Mouse (Mus musculus): Measurements from ENCODE around the gene Ccnc. TPM values are rescaled to one million over a fixed set of nuclear protein-coding genes. Genes with fewer than 3 reads are reported as not detected.

The Ccnc gene
- total RNA-seq (2021) = 10 to 100 TPM; 12.5 to 12.6 TPM

GRCm38 (mm10) chr4:21727615-21728165 is at the start of gene Ccnc:
Gene Ccnc (plus strand): TSS chr4:21727701.
- intact Hi-C loops (cut with DNase I) = loop anchor here (2.0 to 5.0 kb wide), 2 partner anchors 50 to 87 kb away; no protein-coding TSS in a partner anchor
- peak; percentile 91 to 92 for DNase-seq

GRCm38 (mm10) chr4:21678101-21678974 is 49.2 kb upstream of the Ccnc start:
- DNase-seq = no peak
- intact Hi-C loops (cut with DNase I) = no loop called here

- no peak for DNase-seq
These were observed 48.4 kb upstream of the Ccnc start for GRCm38 (mm10) chr4:21678975-21679623.

GRCm38 (mm10) chr4:21679624-21680480 is 47.6 kb upstream of the Ccnc start:
- no peak for DNase-seq
- intact Hi-C loops (cut with DNase I) = loop anchor here (10.0 kb wide), 1 partner anchor 805 kb away; the partner anchor contains the start of gene Pou3f2

More at GRCm38 (mm10) chr4:21678975-21679623, 48.4 kb upstream of the Ccnc start:
- intact Hi-C loops (cut with DNase I) = no loop called here

GRCm38 (mm10) chr4:21680971-21681370 is 46.5 kb upstream of the Ccnc start:
- intact Hi-C loops (cut with DNase I) = loop anchor here (10.0 kb wide), 1 partner anchor 804 kb away; the partner anchor contains the start of gene Pou3f2
- DNase-seq = no peak

GRCm38 (mm10) chr4:21682421-21683150 is 44.9 kb upstream of the Ccnc start:
- DNase-seq = no peak
- intact Hi-C loops (cut with DNase I) = loop anchor here (10.0 kb wide), 1 partner anchor 802 kb away; the partner anchor contains the start of gene Pou3f2

GRCm38 (mm10) chr4:21684341-21684970 is 43.0 kb upstream of the Ccnc start:
- no peak for DNase-seq
- intact Hi-C loops (cut with DNase I) = loop anchor here (10.0 kb wide), 1 partner anchor 800 kb away; the partner anchor contains the start of gene Pou3f2

- no peak for DNase-seq
- intact Hi-C loops (cut with DNase I) = loop anchor here (10.0 kb wide), 1 partner anchor 799 kb away; the partner anchor contains the start of gene Pou3f2
These were observed 41.9 kb upstream of the Ccnc start, which contains the start of gene Prdm13 for GRCm38 (mm10) chr4:21685595-21686091. Gene Prdm13 (minus strand): TSS chr4:21685963.

GRCm38 (mm10) chr4:21686416-21686815 is 41.1 kb upstream of the Ccnc start:
- intact Hi-C loops (cut with DNase I) = loop anchor here (10.0 kb wide), 1 partner anchor 798 kb away; the partner anchor contains the start of gene Pou3f2
- no peak for DNase-seq

- intact Hi-C loops (cut with DNase I) = loop anchor here (10.0 kb wide), 1 partner anchor 798 kb away; the partner anchor contains the start of gene Pou3f2
- DNase-seq = no peak
These were observed 40.6 kb upstream of the Ccnc start for GRCm38 (mm10) chr4:21686934-21687333.

GRCm38 (mm10) chr4:21687783-21688702 is 39.5 kb upstream of the Ccnc start:
- no peak for DNase-seq
- intact Hi-C loops (cut with DNase I) = loop anchor here (10.0 kb wide), 1 partner anchor 797 kb away; the partner anchor contains the start of gene Pou3f2

GRCm38 (mm10) chr4:21688703-21689200 is 38.7 kb upstream of the Ccnc start:
- peak in 1 of 2 experiments; percentile 30 for DNase-seq
- intact Hi-C loops (cut with DNase I) = loop anchor here (10.0 kb wide), 1 partner anchor 796 kb away; the partner anchor contains the start of gene Pou3f2

GRCm38 (mm10) chr4:21689492-21689941 is 38.0 kb upstream of the Ccnc start:
- no peak for DNase-seq
- intact Hi-C loops (cut with DNase I) = loop anchor here (10.0 kb wide), 1 partner anchor 795 kb away; the partner anchor contains the start of gene Pou3f2

- no peak for DNase-seq
- intact Hi-C loops (cut with DNase I) = loop anchor here (5.0 kb wide), 1 partner anchor 153 kb away; no protein-coding TSS in a partner anchor
These were observed 37.3 kb upstream of the Ccnc start for GRCm38 (mm10) chr4:21690221-21690620.

- peak in 1 of 2 experiments; percentile 57 for DNase-seq
- intact Hi-C loops (cut with DNase I) = no loop called here
These were observed 31.8 kb upstream of the Ccnc start for GRCm38 (mm10) chr4:21695638-21696254.

- intact Hi-C loops (cut with DNase I) = no loop called here
- DNase-seq = no peak
These were observed 22.5 kb upstream of the Ccnc start for GRCm38 (mm10) chr4:21705046-21705445.

Measured in heart, postnatal 36 days (tissue).